Mouse (Mus musculus) common myeloid progenitor, adult 5-6 weeks (primary cell): ENCODE measurements around the gene Tmc3. TPM values are rescaled to one million over a fixed set of nuclear protein-coding genes. Genes with fewer than 3 reads are reported as not detected.

ENCODE experiments used
- ATAC-seq: replicated peaks from 2 replicates; pipeline ENCODE4 v1.8.0; 2016; ENCODE audit warnings: low read depth, mild to moderate bottlenecking, moderate TSS enrichment, inconsistent platforms; ENCODE audit not compliant: poor library complexity, severe bottlenecking
- total RNA-seq: library from RNA; stranded (forward); fragments of 200-1000, 187-1606 nt; gene quantifications from 2 replicates; pipeline ENCODE4 v1.2.3, GENCODE M21; 2017

Tmc3 gene
- total RNA-seq, 1 experiment from 2014 or later: 0.69 TPM

DNA sequence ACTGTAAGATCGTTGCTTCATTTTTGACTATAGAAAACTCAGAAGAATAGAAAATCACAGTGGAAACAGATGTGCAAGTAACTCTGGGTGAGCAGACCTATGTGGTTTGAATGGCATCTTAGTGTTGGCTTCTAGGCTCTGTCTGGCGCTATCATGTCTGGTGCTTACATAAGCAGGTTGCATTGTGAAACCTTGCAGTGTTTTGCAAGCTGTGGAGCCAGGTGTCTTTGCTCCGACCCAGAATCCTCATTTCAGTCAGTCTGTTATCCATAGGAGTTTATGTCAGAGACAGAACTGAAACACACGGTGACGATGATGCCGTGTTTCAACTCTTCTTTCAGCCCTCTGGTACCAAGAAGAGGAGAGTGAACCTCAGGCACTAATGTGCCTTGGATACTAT lies 49.1 kb downstream of the Tmc3 start:
- no peak for ATAC-seq

DNA sequence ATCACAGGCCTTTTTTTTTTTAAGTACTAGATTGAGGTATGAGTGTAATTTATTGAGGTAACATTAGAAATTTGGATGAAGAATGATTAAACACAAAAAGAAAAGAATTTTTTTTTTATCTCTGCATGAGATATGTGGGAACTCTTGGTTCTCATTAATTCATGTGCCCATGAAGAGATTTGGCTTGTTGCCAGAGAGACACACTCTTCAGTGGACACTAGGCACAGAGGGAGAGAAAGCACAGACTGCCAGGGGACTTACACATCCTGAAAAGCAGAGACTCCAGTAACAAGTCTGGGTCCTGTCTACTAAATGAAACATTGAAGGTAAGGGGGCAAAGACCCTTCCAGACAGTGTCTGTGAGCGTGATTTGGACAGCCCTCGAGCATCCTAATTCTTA lies 51.0 kb downstream of the Tmc3 start:
- ATAC-seq: no peak

DNA sequence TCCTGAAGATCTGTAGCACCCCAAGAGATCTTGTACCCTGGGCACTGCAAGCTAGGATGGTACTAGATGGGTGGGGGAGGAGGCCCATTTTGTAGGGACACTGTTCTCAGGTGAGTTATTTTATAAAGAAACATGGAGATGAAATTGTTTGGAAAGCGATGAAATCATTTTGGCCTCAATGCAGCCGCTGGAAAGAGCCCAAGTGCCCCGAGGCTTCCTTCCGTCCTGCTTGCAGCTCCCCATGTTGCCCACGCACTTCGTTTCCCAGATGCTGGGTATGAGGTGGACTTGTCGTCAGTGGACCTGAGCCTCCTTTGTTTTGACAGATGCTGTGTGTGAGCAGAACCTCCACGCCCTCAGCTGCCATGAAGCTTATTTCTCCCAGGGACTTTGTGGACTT lies 51.7 kb downstream of the Tmc3 start:
- no peak for ATAC-seq

DNA sequence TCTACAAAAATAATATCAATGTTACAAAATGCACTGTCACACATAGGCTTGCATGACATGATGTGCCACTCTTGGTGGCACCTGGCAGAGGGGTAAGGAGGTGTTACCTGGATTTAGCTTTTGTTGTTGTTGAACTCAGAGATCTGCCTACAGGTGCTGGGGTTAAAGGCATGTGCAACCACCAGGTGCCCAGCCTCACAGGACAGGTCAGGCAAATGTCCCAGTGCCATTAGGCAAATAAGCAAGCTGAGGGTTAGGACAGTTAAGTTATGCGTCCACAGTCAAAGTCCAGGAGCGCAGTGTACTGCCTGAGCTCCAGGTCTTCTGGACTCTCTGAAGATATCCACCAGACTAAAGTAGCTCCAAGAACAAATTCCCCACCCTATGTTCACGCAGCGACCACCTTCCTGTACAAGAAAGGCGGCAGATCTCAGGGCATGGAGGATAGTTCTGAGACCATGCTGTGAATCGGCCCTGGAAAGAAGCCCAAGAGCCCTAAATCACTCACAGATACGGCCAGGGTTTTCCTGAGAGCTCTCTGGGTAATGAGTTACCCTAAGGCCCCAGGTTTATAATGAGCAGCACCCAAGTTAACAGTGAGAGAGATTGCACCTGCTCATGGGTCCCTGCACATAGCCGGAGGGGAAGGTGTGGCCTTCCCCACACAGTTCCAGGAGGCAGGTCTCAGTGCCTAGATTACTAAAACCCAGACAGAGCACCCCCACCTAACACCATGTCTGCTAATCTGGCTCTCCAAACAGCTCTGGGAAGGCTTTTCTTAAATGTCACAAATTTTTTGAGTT lies 53.3 kb downstream of the Tmc3 start:
- no peak for ATAC-seq

DNA sequence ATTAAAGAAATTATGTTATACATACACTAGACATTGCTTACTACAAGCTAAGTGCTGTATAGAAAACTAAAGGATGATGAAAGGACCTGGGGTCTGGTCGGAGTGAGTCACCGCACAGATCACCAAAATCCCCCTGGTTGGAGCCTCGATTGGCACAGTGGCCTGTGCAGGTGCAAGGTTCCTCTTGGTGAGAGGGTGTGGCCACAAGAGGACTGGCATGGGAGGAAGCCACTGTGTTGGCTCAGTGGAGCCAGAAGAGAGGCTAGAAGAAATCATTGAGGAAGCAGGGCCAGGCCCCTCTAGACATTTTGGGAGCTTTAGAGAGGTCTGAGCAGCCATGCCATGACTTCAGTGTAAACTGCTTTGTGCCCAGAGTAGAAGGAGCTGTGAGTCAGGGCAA lies 54.4 kb downstream of the Tmc3 start:
- ATAC-seq: peak; percentile 66

DNA sequence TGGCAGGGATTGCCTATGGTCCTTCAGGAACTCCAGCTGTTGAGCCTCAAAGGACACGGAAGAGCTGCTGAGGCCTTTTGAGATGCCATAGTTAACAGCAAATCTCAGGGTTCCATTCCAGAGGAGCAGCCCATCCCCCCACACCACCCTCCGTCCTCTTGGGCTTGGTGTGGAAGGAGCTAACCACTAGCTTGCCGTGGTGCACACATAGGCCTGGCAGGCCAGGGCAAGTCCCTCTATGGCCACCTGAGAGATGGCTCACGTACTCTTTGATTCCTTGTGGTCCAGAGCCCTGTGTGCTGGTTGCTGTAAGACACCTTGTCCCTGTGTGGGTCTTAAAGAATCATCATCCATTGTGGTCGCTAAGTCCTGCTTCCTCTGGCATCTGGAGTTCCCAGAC lies 55.9 kb downstream of the Tmc3 start:
- ATAC-seq: no peak

DNA sequence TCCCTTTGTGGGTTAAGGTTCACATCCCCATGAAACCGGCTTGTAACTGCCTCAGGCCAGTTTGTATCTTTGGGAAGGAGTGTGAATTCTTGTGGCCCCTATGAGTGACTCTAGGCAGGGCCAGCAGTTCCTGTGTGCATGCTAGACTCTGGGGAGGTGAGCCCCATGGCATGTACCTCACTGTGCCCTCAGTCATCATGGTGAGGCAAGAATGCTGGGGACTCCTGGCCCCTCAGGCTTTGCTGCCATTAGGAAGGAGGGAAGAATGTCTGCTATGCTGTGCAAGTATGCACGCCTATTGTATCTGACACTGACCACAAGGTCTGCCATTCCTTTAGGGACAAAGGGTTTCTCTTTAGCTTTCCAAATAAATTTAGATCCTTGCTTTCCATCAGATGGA lies 56.4 kb downstream of the Tmc3 start:
- ATAC-seq: no peak

DNA sequence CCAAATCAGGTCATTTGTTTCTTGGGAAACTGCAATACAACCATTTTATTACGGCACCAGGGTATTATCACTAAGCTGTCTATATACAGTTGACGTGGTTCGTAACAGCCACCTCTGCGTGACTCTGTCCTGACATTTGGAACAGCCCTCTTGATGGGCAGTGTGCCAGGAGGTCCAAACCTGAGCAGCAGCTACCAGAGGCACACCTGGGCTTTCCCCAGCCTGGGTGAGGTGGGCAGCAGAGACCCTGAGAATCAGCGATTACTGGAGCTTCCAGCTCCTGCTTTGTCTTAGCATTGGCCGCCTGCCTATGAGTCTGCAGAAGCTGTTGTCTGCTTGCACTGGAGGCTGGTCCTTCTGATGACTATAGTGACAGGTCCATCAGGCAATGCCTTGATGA lies 58.9 kb downstream of the Tmc3 start:
- ATAC-seq: no peak

DNA sequence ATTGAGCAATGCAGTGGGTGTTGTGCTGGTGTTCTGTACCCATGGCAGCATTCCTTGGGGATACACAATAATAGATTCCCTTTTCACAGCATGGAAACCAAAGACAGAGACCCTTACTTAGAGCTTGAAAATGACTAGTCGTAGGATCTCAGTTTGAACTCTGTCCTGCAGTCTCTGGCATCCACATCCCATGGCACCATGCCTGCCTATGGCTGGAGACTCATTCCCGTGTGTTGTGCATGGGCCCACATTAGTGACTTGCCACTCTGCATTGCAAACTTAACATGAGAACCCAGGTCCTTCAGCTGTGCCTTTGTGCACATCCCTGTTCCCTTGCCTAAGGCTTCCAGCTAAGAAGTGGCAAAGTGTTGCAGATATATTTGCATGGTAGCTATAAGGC lies 60.0 kb downstream of the Tmc3 start:
- no peak for ATAC-seq

DNA sequence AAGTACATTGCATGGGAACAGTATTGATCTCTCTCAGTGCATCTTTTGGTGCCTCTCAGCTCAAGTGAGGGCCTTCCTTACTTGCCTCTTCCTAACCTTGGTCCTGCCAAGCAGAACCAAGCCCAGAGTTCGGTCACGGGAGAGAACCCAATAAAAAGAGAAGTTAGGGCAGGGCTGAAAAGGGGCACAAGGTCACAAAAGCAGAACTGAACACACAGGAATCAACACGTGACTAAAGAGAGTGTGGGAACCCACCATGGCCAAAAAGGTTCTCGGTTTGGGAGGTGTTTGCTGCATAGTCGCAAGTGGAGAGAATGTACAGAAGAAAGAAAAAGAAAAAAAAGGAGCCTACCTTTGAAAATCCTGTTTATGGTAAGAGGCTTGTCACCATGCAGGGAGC lies 60.7 kb downstream of the Tmc3 start:
- ATAC-seq: peak; percentile 78

DNA sequence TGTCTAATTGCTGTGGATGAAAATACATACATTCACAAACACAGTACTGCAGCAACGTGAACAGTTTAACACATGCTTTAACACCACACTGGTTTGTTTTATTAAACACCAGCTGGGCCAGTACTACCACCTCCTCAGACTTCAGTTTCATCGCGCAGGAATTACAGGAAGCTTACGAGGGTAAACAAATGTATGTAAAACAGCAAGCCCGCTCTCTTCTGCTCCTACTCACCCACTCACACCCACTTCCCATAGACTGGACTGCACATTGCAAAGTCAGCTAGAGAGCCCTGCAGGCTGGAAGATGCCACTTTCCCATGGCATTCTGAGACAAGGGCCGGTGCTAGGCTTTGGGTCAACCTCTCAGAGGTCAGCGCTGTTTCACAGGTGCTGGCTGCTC lies 64.1 kb downstream of the Tmc3 start:
- ATAC-seq: no peak

DNA sequence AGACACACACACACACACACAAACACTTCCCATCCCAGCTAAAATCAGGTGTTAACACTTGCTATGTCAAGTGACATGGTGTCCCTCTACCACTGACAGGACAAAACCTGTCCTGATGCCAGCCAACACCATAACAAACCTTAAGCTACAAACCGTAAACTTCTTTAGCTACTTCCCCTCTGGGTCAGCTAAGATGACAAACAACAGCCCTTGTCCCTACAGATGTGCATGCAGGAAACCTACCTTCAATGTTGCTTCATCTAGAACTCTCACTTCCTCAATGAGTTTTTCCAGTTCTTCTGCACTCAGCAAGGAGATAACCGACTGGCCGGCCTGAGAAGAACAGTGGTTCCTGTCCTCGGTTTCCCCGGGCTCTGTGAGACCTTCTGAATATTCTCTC lies 65.9 kb downstream of the Tmc3 start:
- ATAC-seq: peak; percentile 57

DNA sequence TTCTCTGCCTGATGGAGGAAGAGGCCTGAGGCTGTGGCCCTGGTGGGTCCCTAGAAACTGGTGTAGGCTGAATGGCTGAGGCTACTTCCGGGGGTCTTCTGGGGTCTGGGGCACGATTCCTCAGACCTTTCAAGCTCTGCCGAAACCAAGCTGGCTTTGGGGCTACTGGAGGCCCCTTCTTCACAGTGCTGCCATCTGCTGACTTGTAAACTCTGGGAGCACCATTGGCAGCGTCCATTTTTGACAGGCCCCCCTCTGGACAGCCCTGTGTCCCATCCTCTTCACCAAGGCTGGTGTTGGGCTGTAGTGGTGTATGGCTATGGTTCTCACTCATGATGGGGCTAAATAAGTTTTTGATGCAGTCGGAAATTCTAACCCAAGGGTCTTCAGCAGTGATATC lies 67.8 kb downstream of the Tmc3 start:
- ATAC-seq: no peak

DNA sequence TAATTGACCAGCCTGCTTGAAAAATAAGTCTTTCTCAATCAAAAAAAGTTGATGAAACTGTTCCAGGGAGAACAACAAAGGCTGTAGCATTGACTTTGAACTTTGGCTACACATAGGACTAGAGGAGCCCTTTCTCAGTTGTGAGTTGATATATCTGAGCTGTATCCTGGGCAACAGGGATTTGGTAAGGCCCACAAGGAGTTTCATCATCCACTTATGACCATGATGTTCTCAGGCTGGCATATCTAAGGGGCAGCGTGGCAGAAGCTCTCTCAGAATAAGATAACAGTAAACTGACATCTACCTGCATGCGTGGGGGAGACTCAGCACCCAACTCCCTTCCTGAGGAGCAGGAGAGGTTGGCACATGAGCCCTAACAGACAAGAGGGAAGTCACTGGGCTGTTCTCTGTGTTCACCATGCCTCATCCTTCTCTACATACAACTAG lies 68.9 kb downstream of the Tmc3 start:
- no peak for ATAC-seq

DNA sequence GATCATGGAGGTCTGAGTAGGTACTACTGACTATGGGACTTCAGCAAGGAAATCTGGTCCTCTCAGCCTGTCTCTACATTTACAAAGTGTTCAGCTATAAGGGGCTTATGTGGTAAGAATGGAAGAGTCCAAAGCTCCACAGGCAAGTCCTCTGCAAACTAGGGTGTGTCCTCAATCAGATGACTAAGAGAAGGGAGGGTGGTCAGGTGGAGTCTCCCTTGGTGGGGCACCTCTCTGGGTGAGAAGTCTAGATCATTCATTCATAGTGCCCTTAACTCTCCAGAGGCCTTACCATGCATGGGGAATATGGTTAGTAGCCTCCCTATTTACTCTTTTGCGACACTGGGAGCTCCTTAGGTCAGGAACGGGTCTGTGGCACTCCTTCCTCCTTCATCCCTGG lies 69.5 kb downstream of the Tmc3 start:
- ATAC-seq: no peak

DNA sequence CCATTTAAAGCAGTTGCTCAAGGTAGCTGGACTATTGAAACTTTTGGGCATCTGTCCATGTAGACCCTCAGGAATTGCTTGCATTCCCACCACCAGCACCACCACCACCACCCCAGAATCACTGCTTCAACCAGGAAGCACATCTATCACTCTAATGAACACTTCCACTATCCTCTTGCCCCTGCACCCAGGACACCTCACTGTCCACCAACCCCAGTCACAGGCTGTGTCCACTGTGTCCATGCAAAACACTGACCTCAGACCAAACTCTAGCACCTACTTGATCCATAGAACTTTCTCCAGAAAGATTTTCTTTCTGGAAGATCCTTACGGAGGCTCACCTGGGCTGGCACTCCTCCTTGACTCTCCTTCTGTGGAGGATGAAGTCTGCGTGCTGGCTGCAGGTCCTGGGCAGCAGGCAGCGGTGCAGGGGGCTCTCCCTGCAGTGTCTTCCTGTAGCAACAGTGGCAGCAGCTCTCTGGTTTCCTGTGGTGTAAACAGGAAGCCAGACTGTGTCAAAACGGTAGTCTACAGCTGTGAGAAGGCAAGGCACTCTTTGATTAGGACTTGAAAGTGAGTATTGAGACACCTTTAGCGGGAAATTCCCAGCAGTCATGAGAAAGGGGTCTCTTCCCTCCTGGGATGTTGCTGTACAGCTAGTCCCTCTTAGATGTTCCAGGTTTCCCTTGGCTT lies 70.4 kb downstream of the Tmc3 start:
- ATAC-seq: peak; percentile 73

DNA sequence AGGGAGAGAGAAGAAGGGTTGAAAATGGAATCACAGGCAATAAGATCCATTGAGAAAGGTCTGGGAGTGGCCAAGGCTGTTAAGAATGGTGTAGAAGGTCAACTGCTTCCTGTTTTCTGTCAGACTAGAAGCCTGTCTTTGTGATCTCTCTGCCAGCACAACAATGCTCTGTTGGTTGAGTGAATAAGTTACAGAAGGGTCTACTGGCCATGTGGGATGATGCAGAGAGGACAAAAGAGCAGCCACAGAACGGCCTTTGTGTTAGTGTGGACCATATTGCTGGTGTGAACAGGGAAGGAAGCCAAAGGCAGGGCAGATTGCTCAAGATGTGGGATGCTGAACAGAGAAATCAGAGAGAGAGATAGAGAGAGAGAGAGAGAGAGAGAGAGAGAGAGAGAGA lies 74.0 kb downstream of the Tmc3 start:
- ATAC-seq: no peak

DNA sequence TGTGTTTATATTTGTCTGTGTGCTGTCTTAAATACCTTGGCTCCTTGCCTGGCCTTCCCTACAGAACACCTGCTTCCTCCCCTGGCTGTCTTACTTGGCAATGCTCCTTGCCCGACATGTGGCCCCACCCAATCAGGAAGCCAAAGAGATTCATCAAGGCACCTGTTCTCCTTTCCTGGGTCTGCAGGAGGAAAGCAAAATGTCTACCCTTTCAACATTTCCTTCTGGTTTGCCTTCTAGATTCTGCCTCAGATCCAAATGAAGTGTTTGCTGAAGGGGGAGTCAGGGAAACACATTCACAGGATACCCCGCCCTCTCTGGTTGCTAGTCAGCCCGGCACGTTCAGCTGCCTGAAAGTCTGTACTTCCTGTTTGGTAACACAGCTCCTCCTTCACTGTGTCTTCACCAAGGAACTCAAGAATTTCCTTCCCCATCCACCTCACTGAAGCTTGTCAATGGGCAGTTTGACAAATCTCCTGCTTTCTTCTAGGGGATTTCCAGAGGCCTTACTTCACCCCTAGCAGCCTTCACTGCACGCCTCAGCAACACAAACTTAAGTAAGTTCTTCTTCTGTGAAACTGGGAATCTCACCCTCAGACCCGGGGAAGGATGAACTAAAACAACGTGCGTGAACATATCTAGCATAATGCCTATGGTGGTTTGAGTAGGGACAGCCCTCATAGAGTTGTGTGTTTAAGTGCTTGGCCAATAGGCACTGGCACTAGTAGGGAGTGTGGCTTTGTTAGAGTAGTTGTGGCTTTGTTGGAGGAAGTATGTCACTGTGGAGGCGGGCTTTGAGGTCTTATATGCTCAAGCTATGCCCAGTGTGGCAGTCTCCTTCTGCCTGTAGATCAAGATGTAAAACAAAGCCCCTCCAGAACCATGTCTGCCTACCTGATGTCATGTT lies 74.7 kb downstream of the Tmc3 start:
- ATAC-seq: peak; percentile 70

DNA sequence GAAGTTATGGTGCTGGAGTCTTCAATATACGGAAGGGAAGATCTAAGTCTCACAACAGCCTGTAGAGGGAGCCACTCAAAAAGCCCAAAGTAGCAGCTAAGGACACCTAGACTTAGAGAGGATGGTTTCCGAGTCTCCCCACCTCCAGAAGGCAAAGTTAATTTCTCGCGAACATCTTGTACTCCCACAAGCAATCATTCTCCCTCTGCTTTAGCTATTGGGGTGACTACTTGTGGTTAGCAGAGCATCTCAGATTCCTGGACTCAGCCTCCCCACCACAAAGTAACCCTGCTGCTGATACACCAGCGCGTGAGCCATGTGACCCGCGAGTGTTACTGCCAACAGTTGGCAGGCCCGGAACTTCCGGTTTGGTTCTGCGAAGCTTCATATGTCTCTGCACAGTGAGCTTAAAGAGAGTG lies 75.6 kb downstream of the Tmc3 start:
- peak; percentile 22; the same call in 1 of the 2 replicates for ATAC-seq

DNA sequence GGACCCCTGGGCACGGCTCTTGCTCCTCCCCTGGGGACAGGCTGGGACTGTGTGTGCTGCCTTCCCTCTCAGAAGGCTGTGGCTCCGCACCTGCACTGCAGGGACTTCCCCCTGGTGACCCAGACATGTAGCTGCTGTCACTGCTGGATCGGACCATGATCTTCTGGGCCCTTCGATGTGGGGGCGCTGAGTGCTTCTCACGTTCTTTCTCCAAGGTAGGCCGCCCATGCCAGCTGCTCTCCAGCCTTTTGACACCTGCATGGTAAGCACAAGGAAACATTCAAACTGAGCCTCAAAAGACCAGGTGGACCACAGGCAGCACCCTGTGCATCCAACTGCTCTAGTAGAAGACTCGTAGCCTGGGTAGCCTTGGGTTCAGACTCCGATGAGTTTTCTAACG lies 76.3 kb downstream of the Tmc3 start:
- no peak for ATAC-seq

DNA sequence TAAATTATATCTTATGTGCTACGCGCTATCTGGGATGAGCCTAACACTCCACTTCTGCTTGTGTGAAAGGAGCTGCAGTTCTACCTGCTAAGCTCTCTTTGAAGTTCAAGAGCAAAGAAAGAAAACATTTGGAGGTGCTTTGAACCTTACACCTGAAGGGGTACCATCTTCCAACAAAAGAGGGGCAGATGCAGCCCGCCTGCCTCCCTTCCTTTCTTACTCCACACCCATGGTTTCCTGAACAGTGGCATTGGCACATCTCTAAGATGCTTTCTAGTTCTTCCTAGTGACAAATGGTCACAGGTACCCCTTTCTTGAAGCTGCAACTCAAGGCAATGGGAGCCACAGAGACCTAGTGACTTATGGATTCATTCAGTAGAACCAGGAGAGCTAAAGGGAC lies 77.0 kb downstream of the Tmc3 start:
- no peak for ATAC-seq
